Mouse (Mus musculus) thymus, postnatal 25 days (tissue): ENCODE results near the gene Dnajc6.

Experiments
- DNase-seq: peaks from one replicate; pipeline ENCODE4 v3.0.0; 2022

The Dnajc6 gene

GRCm38 (mm10) chr4:101496534-101497237, at the start of gene Dnajc6:
TSS of gene Dnajc6 (plus strand) at chr4:101496648.
- peak; percentile 46 for DNase-seq

GRCm38 (mm10) chr4:101448701-101449100, 47.7 kb upstream of the Dnajc6 start:
- no peak for DNase-seq

- DNase-seq, result no peak
Observed at GRCm38 (mm10) chr4:101449344-101449743, 47.1 kb upstream of the Dnajc6 start.

GRCm38 (mm10) chr4:101450150-101450780, 46.2 kb upstream of the Dnajc6 start:
- no peak for DNase-seq

- DNase-seq, result no peak
Observed at GRCm38 (mm10) chr4:101451089-101451488, 45.4 kb upstream of the Dnajc6 start.

- DNase-seq, result no peak
Observed at GRCm38 (mm10) chr4:101452829-101453228, 43.6 kb upstream of the Dnajc6 start.

- DNase-seq, result no peak
Observed at GRCm38 (mm10) chr4:101457176-101457575, 39.3 kb upstream of the Dnajc6 start.

GRCm38 (mm10) chr4:101458341-101458740, 38.1 kb upstream of the Dnajc6 start:
- peak; percentile 49 for DNase-seq

GRCm38 (mm10) chr4:101459358-101459757, 37.1 kb upstream of the Dnajc6 start:
- no peak for DNase-seq

- DNase-seq, result no peak
Observed at GRCm38 (mm10) chr4:101460114-101460513, 36.3 kb upstream of the Dnajc6 start.

- DNase-seq, result no peak
Observed at GRCm38 (mm10) chr4:101462065-101462464, 34.4 kb upstream of the Dnajc6 start.

- no peak for DNase-seq
Observed at GRCm38 (mm10) chr4:101466264-101466663, 30.2 kb upstream of the Dnajc6 start.

- DNase-seq, result no peak
Observed at GRCm38 (mm10) chr4:101469242-101469641, 27.2 kb upstream of the Dnajc6 start.

GRCm38 (mm10) chr4:101470543-101470942, 25.9 kb upstream of the Dnajc6 start:
- no peak for DNase-seq

- DNase-seq, result no peak
Observed at GRCm38 (mm10) chr4:101472767-101473166, 23.7 kb upstream of the Dnajc6 start.

- DNase-seq, result no peak
Observed at GRCm38 (mm10) chr4:101490320-101490917, 6.0 kb upstream of the Dnajc6 start.

GRCm38 (mm10) chr4:101491704-101492103, 4.7 kb upstream of the Dnajc6 start:
- DNase-seq, result no peak

GRCm38 (mm10) chr4:101493611-101494197, 2.7 kb upstream of the Dnajc6 start:
- DNase-seq, result no peak

GRCm38 (mm10) chr4:101496188-101496533, 287 bp upstream of the Dnajc6 start:
- DNase-seq, result no peak

GRCm38 (mm10) chr4:101497336-101497735, 888 bp downstream of the Dnajc6 start:
- peak; percentile 17 for DNase-seq

- DNase-seq, result no peak
Observed at GRCm38 (mm10) chr4:101504470-101505007, 8.1 kb downstream of the Dnajc6 start.

- DNase-seq, result no peak
Observed at GRCm38 (mm10) chr4:101505966-101506365, 9.5 kb downstream of the Dnajc6 start.

GRCm38 (mm10) chr4:101506372-101506771, 9.9 kb downstream of the Dnajc6 start:
- DNase-seq, result no peak
